In genomic region chr7:17026710-17027587, GRCm38 (mm10) we compare ENCODE assay signal across 8 mouse cellular contexts. TPM values are rescaled to one million over a fixed set of nuclear protein-coding genes. Genes with fewer than 3 reads are reported as not detected.
DNase-seq lines count a peak whose midpoint lies in the region; ATAC-seq lines count a peak whose summit lies in the region.

No protein-coding gene starts in this region.

- H3K4me2 ChIP-seq in forebrain, embryonic 11.5 days (ENCODE audit: low read depth, low read length, severe bottlenecking): peak overlapping the region; percentile 56

- H3K4me1 ChIP-seq in forebrain, embryonic 11.5 days (replicated peaks; ENCODE audit: control insufficient read depth, insufficient read depth, low read length): peaks cover 15% of the 10 kb centered on the region; the same call in 1 of the 2 replicates

- peaks cover 4% of the 10 kb centered on the region; the same call in 1 of the 2 replicates for H3K36me3 ChIP-seq in forebrain, embryonic 11.5 days (ENCODE audit: control insufficient read depth, insufficient read depth, low read length)

- no peak overlapping the region for H3K27ac ChIP-seq in forebrain, embryonic 11.5 days (ENCODE audit: low read depth, low read length)

- peak overlapping the region; percentile 62 for H3K4me3 ChIP-seq in forebrain, embryonic 11.5 days (ENCODE audit: low read depth, low read length)

- 10% methylated on average over 24 of the region's 24 CpGs for WGBS in forebrain, embryonic 11.5 days

- H3K9me3 ChIP-seq in forebrain, embryonic 11.5 days (ENCODE audit: control insufficient read depth, low read length): no peaks in the 10 kb centered on the region

- H3K9ac ChIP-seq in forebrain, embryonic 11.5 days (ENCODE audit: low read length): peak overlapping the region; percentile 78

- ATAC-seq in forebrain, embryonic 11.5 days (replicated peaks; ENCODE audit: low FRiP score): peak; percentile 73
- peak; percentile 56 for ATAC-seq in megakaryocyte progenitor cell, adult 5-6 weeks (replicated peaks; ENCODE audit: poor library complexity)

- peak; percentile 93 for DNase-seq in embryo, embryonic 10 days (ENCODE audit: low spot score)
- DNase-seq in embryo, embryonic 9.5 days (ENCODE audit: extremely low spot score): no peak
- peak; percentile 88 for DNase-seq in 3T3-L1 (ENCODE audit: low read depth, low spot score)
- peak; percentile 93 for DNase-seq in brain, adult 2 months (ENCODE audit: low read depth, low spot score)
- DNase-seq in forebrain, embryonic 11.5 days (ENCODE audit: low spot score): no peak
- peak; percentile 66 to 82 for DNase-seq in kidney, postnatal 25 days
- DNase-seq in thymus, postnatal 0 days (ENCODE audit: low spot score): peak; percentile 46

- no peaks in the 10 kb centered on the region for H3K27me3 ChIP-seq in forebrain, embryonic 11.5 days (ENCODE audit: control insufficient read depth, insufficient read depth, low read length)

RNA-seq across cellular contexts. Expression of gene Ppp5c, which starts 0.8 kb away (rescaled TPM):
- 123 and 132 TPM in 2 replicates for polyA plus RNA-seq in forebrain, embryonic 11.5 days (2014; fragmentation: Nextera tagmentation; extraction: Ambion mirVana)
- 74.8 and 80.5 TPM in 2 replicates for total RNA-seq in megakaryocyte progenitor cell, adult 5-6 weeks (2015)
- 68.3 and 78.9 TPM in 2 replicates for total RNA-seq in megakaryocyte progenitor cell, adult 5-6 weeks (2017)
- polyA plus RNA-seq in thymus, postnatal 0 days (2015; fragmentation: Nextera tagmentation; extraction: Ambion mirVana): 120 TPM in 2 replicates

RNA-seq across cellular contexts. Expression of gene Ccdc8, which starts 34.4 kb away (rescaled TPM):
- polyA plus RNA-seq in forebrain, embryonic 11.5 days (2014; fragmentation: Nextera tagmentation; extraction: Ambion mirVana): 19.0 and 19.5 TPM in 2 replicates
- 1.1 and 1.3 TPM in 2 replicates for total RNA-seq in megakaryocyte progenitor cell, adult 5-6 weeks (2015)
- 3.8 and 6.0 TPM in 2 replicates for total RNA-seq in megakaryocyte progenitor cell, adult 5-6 weeks (2017)
- 3.7 and 4.7 TPM in 2 replicates for polyA plus RNA-seq in thymus, postnatal 0 days (2015; fragmentation: Nextera tagmentation; extraction: Ambion mirVana)

RNA-seq across cellular contexts. Expression of gene Hif3a, which starts 35.3 kb away (rescaled TPM):
- polyA plus RNA-seq in forebrain, embryonic 11.5 days (2014; fragmentation: Nextera tagmentation; extraction: Ambion mirVana): 8.6 and 10.4 TPM in 2 replicates
- 1.6 and 2.1 TPM in 2 replicates for total RNA-seq in megakaryocyte progenitor cell, adult 5-6 weeks (2015)
- total RNA-seq in megakaryocyte progenitor cell, adult 5-6 weeks (2017): 0.21 and 0.78 TPM in 2 replicates
- 1.5 and 2.4 TPM in 2 replicates for polyA plus RNA-seq in thymus, postnatal 0 days (2015; fragmentation: Nextera tagmentation; extraction: Ambion mirVana)

RNA-seq across cellular contexts. Expression of gene Gm42372, which starts 44.1 kb away (rescaled TPM):
- 1.4 and 1.8 TPM in 2 replicates for polyA plus RNA-seq in forebrain, embryonic 11.5 days (2014; fragmentation: Nextera tagmentation; extraction: Ambion mirVana)
- total RNA-seq in megakaryocyte progenitor cell, adult 5-6 weeks (2015): 0.67 TPM in 1 of 2 replicates, not detected in the other
- 0.20 TPM in 1 of 2 replicates, not detected in the other for total RNA-seq in megakaryocyte progenitor cell, adult 5-6 weeks (2017)
- 0.33 and 0.49 TPM in 2 replicates for polyA plus RNA-seq in thymus, postnatal 0 days (2015; fragmentation: Nextera tagmentation; extraction: Ambion mirVana)

RNA-seq across cellular contexts. Expression of gene Psg16, which starts 46.9 kb away (rescaled TPM):
- polyA plus RNA-seq in forebrain, embryonic 11.5 days (2014; fragmentation: Nextera tagmentation; extraction: Ambion mirVana): 0.39 TPM in 1 of 2 replicates, not detected in the other
- total RNA-seq in megakaryocyte progenitor cell, adult 5-6 weeks (2015): 0.02 TPM in 1 of 2 replicates, not detected in the other
- 0.25 TPM in 1 of 2 replicates, not detected in the other for total RNA-seq in megakaryocyte progenitor cell, adult 5-6 weeks (2017)
- 0.05 and 0.08 TPM in 2 replicates for polyA plus RNA-seq in thymus, postnatal 0 days (2015; fragmentation: Nextera tagmentation; extraction: Ambion mirVana)

Comparison
In these comparisons a context has a peak if more than half of its experiments do, and no peak if none do; other contexts are left out.
1. DNase-seq: peak in embryo, embryonic 10 days (single experiment), 3T3-L1 (single experiment), brain, adult 2 months (single experiment), kidney, postnatal 25 days (2 of 2) and thymus, postnatal 0 days (single experiment); none in embryo, embryonic 9.5 days (single experiment) and forebrain, embryonic 11.5 days (single experiment).